Mouse (Mus musculus): ENCODE data around the gene Zfp442.
"Not testable (repeated sequence)": the region's sequence is repeated elsewhere in the genome, so short reads cannot be mapped to it uniquely, and the experiment has no call there.

Gene Zfp442

DNA sequence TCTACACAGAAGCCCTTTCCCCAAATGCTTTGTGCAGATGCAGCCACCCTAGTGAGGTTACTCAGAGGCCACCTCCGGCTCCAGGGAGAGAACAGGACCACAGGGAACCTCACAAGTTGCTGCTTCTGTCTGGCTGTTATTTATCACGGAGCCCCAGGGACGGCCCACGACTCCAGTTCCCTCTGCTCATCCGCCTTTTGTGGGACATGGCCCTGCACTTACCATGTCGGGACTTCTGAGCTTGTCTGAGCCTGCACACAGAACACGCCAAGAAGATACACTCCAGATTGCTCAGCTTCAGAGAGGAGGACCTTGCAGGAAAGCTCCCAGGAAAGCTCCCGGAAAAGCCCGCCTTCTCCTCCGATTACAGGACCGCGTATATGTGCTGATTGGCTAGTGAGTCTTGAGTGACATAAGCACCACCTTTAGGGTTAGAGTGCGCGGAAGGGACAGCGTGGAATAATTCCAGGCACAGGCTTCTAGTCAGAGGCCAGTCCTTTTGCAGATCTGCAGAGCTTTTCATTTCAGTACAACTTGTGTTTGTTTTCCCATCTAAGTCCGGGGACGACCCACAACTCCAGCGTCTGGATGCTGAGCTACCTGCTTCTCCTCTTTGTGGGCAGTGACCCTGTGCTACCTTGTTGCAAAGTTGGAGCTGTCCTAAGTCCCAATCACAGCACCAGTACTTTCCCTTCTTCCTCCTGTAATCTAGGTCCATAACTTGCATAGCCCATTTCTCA, at the start of gene Zfp442:
Zfp442 (minus strand) TSS at position 307 of the 740 bp plus-strand sequence.
- DNase-seq: peak; percentile 37

DNA sequence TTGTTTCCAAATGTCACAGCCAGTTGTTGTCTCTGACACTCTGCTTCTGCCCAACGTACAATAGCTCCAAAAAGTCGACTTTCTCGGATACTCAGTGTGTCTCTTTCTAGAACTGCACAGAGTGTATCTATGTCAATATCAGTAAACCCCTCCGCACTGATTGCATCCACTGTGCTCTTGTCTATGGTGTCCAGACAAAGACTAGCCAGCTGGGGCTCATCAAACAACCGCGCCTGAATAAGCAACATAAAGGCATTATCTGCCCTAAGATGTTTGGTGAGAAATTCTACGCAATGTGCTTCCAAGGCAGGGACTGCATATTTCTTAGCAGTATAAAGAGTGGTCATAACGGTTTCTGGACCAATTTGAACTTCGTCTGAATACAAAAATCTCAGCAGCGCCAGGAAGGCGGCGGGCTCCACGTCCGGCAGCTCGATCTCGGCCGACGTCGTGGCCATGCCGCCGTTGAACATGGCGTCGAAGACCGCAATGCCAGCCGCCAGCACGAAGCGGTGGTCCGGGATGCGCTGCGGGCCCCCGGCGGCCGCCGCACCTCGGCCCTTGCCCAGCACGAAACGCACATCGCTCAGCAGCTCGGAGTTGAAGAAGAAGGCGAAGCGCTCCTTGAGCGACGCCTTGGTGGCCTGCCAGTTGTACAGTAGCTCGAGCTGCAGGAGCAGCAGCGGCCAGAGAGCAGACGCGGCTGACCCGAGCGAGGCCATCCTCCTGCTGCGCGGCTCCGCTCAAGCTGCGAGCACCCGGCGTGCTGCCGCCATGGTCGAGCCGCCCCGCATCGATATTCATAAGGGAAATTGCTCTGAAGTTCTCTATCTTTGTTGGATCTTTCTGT, 49.1 kb upstream of the Zfp442 start:
- not testable (repeated sequence) for DNase-seq

DNA sequence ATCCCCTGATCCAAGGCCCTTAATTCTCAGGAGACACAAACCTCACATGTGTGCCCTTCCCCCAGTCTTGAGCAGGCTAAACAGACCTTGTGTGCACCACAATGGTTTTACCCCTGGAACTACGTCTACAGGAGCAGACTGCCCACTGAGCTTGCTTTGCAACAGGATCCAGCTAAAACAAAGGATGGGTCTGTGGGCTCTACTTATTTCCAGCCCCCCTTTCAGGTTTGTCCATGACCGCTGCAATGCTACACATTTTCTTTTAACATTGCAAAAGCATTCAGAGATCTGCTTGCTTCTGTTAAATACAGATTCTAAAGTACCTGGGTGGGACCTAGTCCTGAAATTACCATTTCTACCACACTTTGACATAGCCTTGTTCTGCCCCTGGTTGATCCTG, 41.7 kb upstream of the Zfp442 start:
- DNase-seq: no peak

DNA sequence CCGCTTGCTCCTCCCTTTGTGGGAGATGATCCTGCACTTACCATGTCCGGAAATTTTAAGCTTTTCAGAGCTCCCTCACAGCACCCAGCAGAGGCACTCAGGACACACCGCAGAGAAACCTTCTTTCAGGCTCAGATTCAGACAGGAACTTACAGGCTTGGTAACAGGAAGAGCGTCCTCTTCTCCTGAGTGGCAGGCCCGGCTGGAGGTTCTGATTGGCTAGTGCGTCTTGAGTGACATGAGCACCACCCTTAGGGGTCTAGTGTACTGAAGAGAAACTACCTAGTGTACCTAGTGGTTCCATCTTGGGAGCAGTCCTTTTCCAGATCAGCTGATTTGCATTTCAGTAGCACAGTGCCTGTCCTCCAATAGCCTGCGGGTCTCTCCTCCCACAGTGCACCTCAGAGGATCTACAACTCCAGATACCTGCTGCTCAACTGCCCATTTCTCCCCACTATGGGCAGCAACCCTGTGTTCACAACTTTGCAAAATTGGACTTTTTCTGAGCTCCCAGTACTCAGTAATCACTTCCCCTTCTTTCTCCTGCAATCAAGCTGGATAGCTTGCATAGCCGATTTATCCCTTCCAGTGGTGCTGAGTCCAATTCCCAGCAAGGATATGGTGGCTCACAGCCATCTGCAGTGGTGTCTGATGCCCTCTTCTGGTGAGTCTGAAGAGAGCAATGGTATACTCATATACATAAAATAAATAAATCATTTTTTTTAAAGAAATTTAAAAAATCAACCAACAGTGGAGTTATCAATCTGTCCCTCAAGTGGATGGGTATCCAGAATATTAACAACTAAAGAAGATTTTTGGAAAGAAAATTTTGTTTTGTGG, 33.9 kb upstream of the Zfp442 start, which contains the start of gene Zfp345:
Zfp345 (minus strand) TSS at position 153 of the 840 bp plus-strand sequence.
- DNase-seq: peak; percentile 27

DNA sequence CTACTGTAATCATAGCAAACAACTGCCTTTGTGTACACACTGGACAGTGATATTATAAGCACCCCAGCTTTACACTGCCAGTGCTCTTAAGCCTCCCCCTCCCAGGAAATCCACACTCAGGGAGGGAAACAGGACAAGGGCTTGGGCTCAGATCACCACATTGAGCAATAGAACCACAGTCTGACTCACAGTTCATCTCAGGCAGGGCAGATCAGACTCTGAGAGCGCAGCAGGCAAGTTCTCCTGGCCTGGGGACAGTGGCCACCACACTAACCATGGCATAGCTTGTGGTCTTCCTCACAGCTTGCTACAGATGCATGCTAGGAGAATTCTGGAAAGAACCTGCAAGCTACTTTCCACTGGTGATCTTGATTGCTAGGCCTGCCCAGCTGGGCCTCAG, 12.2 kb downstream of the Zfp442 start:
- not testable (repeated sequence) for DNase-seq

DNA sequence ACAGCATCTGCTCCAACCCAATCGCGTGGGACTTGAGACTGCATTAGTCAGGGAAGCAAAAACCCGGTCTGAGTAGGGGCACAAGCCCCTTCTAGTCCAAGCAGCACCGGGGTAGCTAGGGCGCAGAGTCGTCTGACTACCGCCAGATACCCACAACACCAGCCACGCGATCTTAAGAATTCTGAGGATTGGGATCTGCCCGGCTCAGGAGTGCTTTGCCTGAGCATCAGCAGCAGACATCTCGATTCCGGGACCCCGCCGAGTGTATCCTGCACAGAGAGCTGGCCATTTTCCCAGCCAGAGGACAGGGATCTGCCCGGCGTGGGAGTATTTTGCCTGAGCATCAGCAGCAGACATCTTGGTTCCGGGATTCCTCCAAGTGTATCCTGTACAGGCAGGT, 39.1 kb downstream of the Zfp442 start:
- not testable (repeated sequence) for DNase-seq

DNA sequence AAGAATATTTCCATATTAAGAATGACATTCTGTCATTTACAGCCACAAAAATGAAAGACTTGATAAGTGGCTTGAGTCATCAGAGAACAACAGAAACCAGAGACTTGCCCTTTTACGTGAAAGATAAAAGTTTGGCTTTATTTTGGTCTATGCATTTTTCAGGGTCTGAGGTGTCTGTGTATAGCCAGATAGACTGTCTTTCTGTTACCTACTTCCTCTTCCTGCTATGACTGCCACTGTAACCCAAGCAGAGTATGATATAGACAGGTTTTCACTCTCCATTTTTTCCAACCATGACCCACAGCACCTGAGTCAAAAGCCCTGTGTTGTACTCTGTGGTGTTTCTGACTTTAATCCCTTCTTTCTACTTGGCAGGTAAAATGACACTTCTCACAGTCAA, 61.1 kb downstream of the Zfp442 start:
- no peak for DNase-seq

DNA sequence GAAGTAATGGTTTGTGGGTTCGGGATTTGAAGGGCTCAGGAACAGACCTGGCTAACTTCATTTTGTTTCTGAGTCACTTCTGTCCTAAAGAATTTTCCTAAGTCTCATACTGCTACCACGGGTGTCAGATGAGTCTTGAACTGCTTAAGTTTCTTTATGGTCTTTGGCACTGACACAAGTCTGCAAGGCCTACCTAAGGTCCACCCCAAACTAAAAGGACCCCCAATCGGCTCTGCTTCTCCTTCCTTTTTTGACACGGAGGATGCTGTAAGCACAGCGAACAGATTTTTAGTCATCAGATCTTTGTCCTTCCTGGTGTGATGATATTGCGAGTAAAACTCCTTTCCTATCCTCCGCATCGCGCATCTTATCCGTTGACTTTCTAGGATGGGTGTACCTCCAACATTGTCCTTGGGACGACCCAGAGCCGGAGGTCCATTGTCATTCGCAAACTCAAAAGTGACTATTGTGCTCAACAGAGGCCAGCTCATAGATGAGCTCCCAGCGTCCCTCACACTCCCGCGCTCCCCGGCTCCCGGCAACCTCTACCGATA, 65.7 kb downstream of the Zfp442 start:
- DNase-seq: not testable (repeated sequence)

DNA sequence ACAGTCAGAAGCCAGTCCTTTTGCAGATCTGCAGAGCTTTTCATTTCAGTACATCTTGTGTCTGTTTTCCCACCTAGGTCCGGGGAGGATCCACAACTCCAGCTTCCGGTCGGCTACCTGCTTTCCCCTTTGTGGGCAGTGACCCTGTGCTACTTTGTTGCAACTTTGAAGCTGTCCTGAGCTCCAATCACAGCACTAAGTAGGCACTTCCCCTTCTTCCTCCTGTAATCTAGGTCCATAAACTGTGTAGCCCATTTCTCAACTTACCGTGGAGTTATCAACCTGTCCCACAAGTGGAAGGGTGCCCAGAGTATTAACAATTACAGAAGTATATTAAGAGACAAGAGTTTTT, 88.4 kb downstream of the Zfp442 start:
- DNase-seq: no peak

DNA sequence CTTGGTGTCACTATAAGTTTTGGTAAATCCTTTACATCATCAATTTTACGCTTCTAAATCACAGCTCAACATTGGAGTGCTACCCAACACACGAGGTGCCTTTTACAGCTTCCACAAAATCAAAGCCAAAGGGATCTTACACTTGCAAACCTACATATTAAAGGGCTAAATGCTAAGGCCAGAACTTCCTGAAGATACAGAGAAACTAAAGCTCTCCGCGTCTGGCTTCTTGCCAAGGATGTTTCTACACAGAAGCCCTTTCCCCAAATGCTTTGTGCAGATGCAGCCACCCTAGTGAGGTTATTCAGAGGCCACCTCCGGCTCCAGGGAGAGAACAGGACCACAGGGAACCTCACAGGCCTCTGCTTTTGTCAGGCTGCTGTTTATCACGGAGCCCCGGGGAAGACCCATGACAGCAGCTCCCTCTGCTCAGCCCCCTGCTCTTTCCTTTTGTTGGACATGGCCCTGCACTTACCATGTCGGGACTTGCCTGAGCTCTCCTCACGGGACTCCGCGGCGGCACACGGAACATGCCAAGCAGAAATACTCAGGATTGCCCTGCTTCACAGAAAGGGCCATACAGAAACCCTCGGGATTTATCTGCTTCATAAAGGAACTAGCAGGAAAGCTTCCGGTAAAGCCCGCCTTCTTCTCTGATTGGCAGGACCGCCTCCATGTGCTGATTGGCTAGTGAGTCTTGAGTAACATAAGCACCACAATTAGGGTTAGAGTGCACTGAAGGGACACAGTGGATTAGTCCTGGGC, 89.0 kb downstream of the Zfp442 start, which contains the start of gene 3300002I08Rik:
3300002I08Rik (minus strand) TSS at position 653 of the 765 bp plus-strand sequence.
- DNase-seq: peak; percentile 81
